Mouse (Mus musculus) kidney, adult 2 months (tissue): ENCODE measurements around the gene Tapbpl. TPM values are rescaled to one million over a fixed set of nuclear protein-coding genes. Genes with fewer than 3 reads are reported as not detected.
A peak's percentile ranks its signal among the peaks of the same experiment; 100 is the strongest.

ENCODE experiments used
- DNase-seq: peaks from one replicate; pipeline ENCODE4 v3.0.0; 2021
- H3K27ac ChIP-seq: fragments of 200-500 bp; 2 replicates; pipeline ENCODE4 v1.5.1; 2012; ENCODE audit warnings: low read depth, low read length, control low read depth, inconsistent platforms; ENCODE audit not compliant: insufficient read depth
- H3K27me3 ChIP-seq: fragments of 200-500 bp; replicated peaks from 2 replicates; pipeline ENCODE4 v1.6.1; 2012; ENCODE audit warnings: mild to moderate bottlenecking, moderate library complexity, low read length, inconsistent platforms; ENCODE audit not compliant: control insufficient read depth, insufficient read depth
- H3K36me3 ChIP-seq: fragments of 200-500 bp; 2 replicates; pipeline ENCODE4 v1.6.1; 2012; ENCODE audit warnings: mild to moderate bottlenecking, moderate library complexity, low read length, inconsistent platforms; ENCODE audit not compliant: control insufficient read depth, insufficient read depth
- H3K4me1 ChIP-seq: fragments of 200-500 bp; 2 replicates; pipeline ENCODE4 v1.6.1; 2011; ENCODE audit warnings: low read length; ENCODE audit not compliant: control insufficient read depth, insufficient read depth
- H3K4me3 ChIP-seq: fragments of 200-500 bp; 2 replicates; pipeline ENCODE4 v1.5.1; 2011; ENCODE audit warnings: mild to moderate bottlenecking, low read depth, low read length, control low read depth; ENCODE audit not compliant: insufficient read depth
- CTCF ChIP-seq: fragments of 200-500 bp; conservative IDR thresholded peaks from 2 replicates; pipeline ENCODE4 v1.5.1; 2011; ENCODE audit warnings: low read depth, mild to moderate bottlenecking, control low read depth, low read length, moderate library complexity, mixed read lengths; ENCODE audit not compliant: insufficient read depth, insufficient read length
- POLR2A ChIP-seq: fragments of 200-500 bp; IDR thresholded peaks from one replicate; pipeline ENCODE4 v1.6.1; 2011; ENCODE audit warnings: low read depth, low read length, control low read depth
- whole genome bisulfite sequencing: fragments of 180-500 bp; shearing (Covaris S2); methylation state at CpG from one replicate; pipeline ENCODE4 v1.1.7; 2018; 5-methylcytosine and 5-hydroxymethylcytosine counted together
- polyA plus RNA-seq: library from polyadenylated mRNA; depleted of rRNA; stranded (reverse); fragments of >200 nt; gene quantifications from 2 replicates; pipeline ENCODE4 v1.2.3, GENCODE M21; 2012

Tapbpl gene
- polyA plus RNA-seq, 1 experiment: 16.4 TPM

- H3K4me1 ChIP-seq: peaks cover 3% of the 10 kb centered on the region; the same call in 1 of the 2 replicates
- WGBS: 79% methylated on average over 4 of the region's 4 CpGs
Observed at GRCm38 (mm10) chr6:125218963-125219362, 12.7 kb downstream of the Tapbpl start.

DNA sequence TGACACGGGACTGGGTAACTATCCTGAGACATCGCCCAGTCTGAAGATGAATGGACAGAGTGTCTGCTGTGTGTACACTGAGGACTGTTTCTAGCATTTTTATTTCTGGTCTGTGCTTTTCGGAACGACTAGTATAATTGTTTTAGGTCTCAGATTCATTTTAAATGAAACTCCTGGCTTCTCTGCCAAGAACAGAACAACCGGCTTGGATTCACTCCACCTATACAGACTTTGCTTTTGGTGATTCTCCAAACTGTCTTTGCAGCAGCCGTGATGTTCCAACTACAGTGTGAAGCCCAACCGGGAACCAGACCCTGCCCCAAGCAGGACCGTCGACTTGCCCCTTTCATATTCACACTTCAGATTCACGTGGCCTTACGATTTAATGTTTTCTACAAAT lies 13.8 kb downstream of the Tapbpl start:
- Histone ChIP-seq H3K4me1 (peaks cover 3% of the 10 kb centered on the region; the same call in 1 of the 2 replicates), H3K36me3 (no peaks in the 10 kb centered on the region; the same call in 1 of the 2 replicates), H3K27ac (no peak overlapping the region), H3K4me3 (no peak overlapping the region), H3K27me3 (no peaks in the 10 kb centered on the region)
- DNase-seq: no peak
- 92% methylated on average over 11 of the region's 11 CpGs for WGBS
- TF ChIP-seq CTCF (no peak), POLR2A (no peak)

More at GRCm38 (mm10) chr6:125218963-125219362, 12.7 kb downstream of the Tapbpl start:
- H3K27me3 ChIP-seq: no peaks in the 10 kb centered on the region
- H3K27ac ChIP-seq: no peak overlapping the region
- TF ChIP-seq POLR2A (no peak), CTCF (peak; percentile 40)
- DNase-seq: peak; percentile 76
- H3K4me3 ChIP-seq: no peak overlapping the region
- H3K36me3 ChIP-seq: no peaks in the 10 kb centered on the region; the same call in 1 of the 2 replicates

DNA sequence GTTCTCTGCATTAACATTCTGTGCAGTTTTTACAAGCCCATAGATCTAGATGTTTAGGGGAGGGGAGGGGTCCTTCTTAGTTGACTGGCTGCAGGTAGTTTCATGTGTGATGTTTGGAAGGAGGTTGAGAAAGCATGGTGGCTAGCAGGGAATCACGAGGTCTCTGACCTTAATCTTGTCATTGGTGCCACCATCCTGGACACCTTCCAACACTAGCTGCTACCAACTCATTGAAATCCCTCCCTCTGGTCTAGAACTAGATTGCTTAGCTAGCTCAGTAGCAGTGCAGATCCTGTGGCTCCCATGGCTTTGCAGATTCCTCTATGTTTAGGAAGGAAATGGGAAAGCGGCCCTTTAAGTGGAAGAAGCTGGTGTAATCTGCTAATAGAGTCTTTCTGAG lies 14.8 kb downstream of the Tapbpl start:
- peak; percentile 23 for DNase-seq
- 64% methylated on average over 2 of the region's 2 CpGs for WGBS
- peaks cover 3% of the 10 kb centered on the region; the same call in 1 of the 2 replicates for H3K4me1 ChIP-seq
- H3K27me3 ChIP-seq: no peaks in the 10 kb centered on the region
- no peak for TF ChIP-seq POLR2A
- TF ChIP-seq CTCF: no peak
- no peak overlapping the region for H3K27ac ChIP-seq
- H3K36me3 ChIP-seq: no peaks in the 10 kb centered on the region; the same call in 1 of the 2 replicates
- H3K4me3 ChIP-seq: no peak overlapping the region

- no peak for TF ChIP-seq CTCF
- peak; percentile 99 for TF ChIP-seq POLR2A
- WGBS: under 1% methylated on average over 48 of the region's 48 CpGs
- peak within 1 kb of the TSS; percentile 53 for H3K4me3 ChIP-seq
- H3K27ac ChIP-seq: peak within 1 kb of the TSS; percentile 24
- peak; percentile 99 for DNase-seq
- H3K36me3 ChIP-seq: no peaks in the 10 kb centered on the region; the same call in 1 of the 2 replicates
- H3K27me3 ChIP-seq: no peaks in the 10 kb centered on the region
- H3K4me1 ChIP-seq: peaks cover 3% of the 10 kb centered on the region; the same call in 1 of the 2 replicates
Observed at GRCm38 (mm10) chr6:125215148-125215954, 16.3 kb downstream of the Tapbpl start, which contains the start of gene Vamp1. Gene Vamp1 (plus strand): TSS chr6:125215551.

DNA sequence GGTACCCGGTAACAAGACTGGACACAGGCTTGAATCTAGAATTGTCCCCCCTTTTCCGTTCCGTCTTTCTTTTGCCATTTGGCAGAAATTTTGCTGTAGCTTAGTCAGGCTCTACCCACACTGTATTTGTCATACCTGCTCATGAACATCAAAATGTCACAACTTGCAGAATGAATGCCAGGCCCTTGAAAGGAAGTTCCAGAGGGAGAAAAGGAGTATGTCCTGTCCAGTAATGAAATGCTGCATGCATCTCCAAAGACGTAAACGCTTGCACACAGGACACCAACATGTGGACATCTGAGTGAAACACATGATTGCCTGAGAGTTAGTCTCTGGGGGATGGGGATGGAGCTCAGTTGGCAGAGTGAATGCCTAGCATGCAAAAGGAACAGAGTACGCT lies 17.9 kb downstream of the Tapbpl start:
- no peak for DNase-seq
- H3K36me3 ChIP-seq: no peaks in the 10 kb centered on the region
- WGBS: 75% methylated on average over 6 of the region's 6 CpGs
- H3K27ac ChIP-seq: no peak overlapping the region
- TF ChIP-seq POLR2A (no peak), CTCF (no peak)
- H3K4me1 ChIP-seq: peaks cover 3% of the 10 kb centered on the region; the same call in 1 of the 2 replicates
- H3K4me3 ChIP-seq: no peak overlapping the region
- H3K27me3 ChIP-seq: no peaks in the 10 kb centered on the region

- H3K36me3 ChIP-seq: no peaks in the 10 kb centered on the region
- H3K4me3 ChIP-seq: no peak overlapping the region
- DNase-seq: no peak
- peaks cover 3% of the 10 kb centered on the region; the same call in 1 of the 2 replicates for H3K4me1 ChIP-seq
- H3K27me3 ChIP-seq: no peaks in the 10 kb centered on the region
- TF ChIP-seq POLR2A (no peak), CTCF (no peak)
- no peak overlapping the region for H3K27ac ChIP-seq
- 75% methylated on average over 6 of the region's 6 CpGs for whole genome bisulfite sequencing
Observed at GRCm38 (mm10) chr6:125213129-125213528, 18.5 kb downstream of the Tapbpl start.

- Histone ChIP-seq H3K27ac (no peak overlapping the region), H3K27me3 (no peaks in the 10 kb centered on the region), H3K4me1 (peaks cover 3% of the 10 kb centered on the region; the same call in 1 of the 2 replicates), H3K36me3 (no peaks in the 10 kb centered on the region), H3K4me3 (no peak overlapping the region)
- peak; percentile 20 for DNase-seq
- WGBS: 24% methylated on average over 2 of the region's 2 CpGs
- TF ChIP-seq POLR2A: no peak
- TF ChIP-seq CTCF: no peak
Observed at GRCm38 (mm10) chr6:125212621-125213020, 19.0 kb downstream of the Tapbpl start.
